Mouse (Mus musculus): ENCODE measurements around the gene Ear14. TPM values are rescaled to one million over a fixed set of nuclear protein-coding genes. Genes with fewer than 3 reads are reported as not detected.
"Not testable (repeated sequence)": the region's sequence is repeated elsewhere in the genome, so short reads cannot be mapped to it uniquely, and the experiment has no call there.

Gene Ear14
- polyA plus RNA-seq (2014; fragmentation: Nextera tagmentation; extraction: Ambion mirVana): not detected in 2 replicates

DNA sequence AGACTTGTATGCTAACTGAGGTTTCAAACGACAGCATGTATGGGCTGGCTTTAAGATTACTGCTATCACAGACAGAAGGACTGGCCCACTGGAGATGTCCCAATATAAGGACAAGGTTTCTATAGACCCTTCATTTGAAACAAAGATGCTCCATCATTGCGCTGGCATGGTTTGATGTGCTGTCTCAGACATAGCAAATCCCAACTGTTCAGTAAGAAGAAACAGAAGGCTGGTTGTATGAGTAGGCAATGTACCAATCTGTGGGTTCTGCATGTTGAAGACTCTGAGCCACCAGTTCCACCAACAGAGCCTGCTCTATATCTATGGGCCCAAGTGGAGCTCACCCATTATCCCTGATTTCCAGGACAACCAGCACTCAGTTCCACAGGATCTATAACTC, at the start of gene Ear14:
TSS of gene Ear14 (plus strand) at position 277 of the 400 bp plus-strand sequence.
- Histone ChIP-seq H3K9me3 (replicated peaks; ENCODE audit: control insufficient read depth, low read length) (no peaks in the 10 kb centered on the region), H3K9ac (ENCODE audit: low read length) (no peak within 1 kb of the TSS), H3K27ac (ENCODE audit: low read depth, low read length) (no peak within 1 kb of the TSS), H3K27me3 (replicated peaks; ENCODE audit: control insufficient read depth, insufficient read depth, low read length) (no peaks in the 10 kb centered on the region), H3K36me3 (ENCODE audit: control insufficient read depth, insufficient read depth, low read length) (no peaks in the 10 kb centered on the region), H3K4me2 (ENCODE audit: low read length) (no peak within 1 kb of the TSS), H3K4me3 (ENCODE audit: low read depth, low read length) (no peak within 1 kb of the TSS), H3K4me1 (ENCODE audit: control insufficient read depth, insufficient read depth, low read length) (no peaks in the 10 kb centered on the region)
- DNase-seq (ENCODE audit: low spot score): no peak
- ATAC-seq: no peak
- WGBS: 84% methylated on average over 2 of the region's 2 CpGs

DNA sequence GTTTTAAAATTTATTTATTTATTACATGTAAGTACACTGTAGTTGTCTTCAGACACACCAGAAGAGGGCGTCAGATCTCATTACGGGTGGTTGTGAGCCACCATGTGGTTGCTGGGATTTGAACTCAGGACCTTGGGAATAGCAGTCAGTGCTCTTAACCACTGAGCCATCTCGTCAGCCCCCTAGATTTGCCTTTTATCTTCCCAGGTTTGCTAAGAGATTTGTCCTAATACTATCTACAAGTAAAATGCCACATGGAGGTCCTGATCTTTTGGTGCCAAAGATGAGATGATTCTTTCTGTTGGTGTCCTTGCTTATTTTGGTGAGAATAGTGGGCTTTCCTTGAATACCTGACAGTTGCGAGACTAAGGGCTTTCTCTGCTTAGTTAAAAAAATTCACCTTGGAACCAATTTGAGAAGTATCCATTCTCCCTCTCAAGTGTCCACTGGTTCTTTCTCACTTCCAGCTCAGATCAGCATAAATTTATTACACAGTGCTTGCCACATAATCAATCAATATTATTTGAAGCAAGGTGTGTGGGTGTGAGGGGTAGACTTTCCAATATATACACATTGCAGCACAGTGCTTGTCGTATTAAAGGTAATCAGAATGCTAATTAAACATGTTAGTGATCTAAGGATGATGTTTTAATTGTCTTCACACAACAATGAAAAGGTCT, 47.0 kb upstream of the Ear14 start:
- Histone ChIP-seq H3K4me1 (ENCODE audit: control insufficient read depth, insufficient read depth, low read length) (no peaks in the 10 kb centered on the region), H3K4me3 (ENCODE audit: low read depth, low read length) (no peak overlapping the region), H3K27ac (ENCODE audit: low read depth, low read length) (no peak overlapping the region), H3K9me3 (replicated peaks; ENCODE audit: control insufficient read depth, low read length) (no peaks in the 10 kb centered on the region), H3K4me2 (ENCODE audit: low read length) (no peak overlapping the region), H3K9ac (ENCODE audit: low read length) (no peak overlapping the region), H3K27me3 (replicated peaks; ENCODE audit: control insufficient read depth, insufficient read depth, low read length) (no peaks in the 10 kb centered on the region), H3K36me3 (ENCODE audit: control insufficient read depth, insufficient read depth, low read length) (no peaks in the 10 kb centered on the region)
- 89% methylated on average over 5 of the region's 5 CpGs for WGBS
- no peak for DNase-seq (ENCODE audit: low spot score)
- ATAC-seq: no peak

DNA sequence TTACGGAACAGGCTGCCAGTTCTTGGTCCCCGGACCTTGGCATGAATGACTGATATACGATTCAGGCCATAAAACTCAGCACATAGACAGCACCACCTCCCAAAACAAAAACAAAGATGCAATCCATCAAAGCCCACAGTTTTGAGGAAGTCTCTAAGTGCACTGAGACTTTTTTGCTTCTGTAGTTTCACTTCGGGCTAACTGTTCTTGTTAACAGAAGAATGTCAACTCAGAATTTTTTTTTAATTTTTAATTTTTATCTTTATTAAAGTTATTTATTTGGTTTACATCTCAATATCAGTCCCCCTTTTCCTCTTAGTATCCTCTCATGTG, 46.5 kb upstream of the Ear14 start:
- no peak overlapping the region for H3K9ac ChIP-seq (ENCODE audit: low read length)
- H3K4me2 ChIP-seq (ENCODE audit: low read length): no peak overlapping the region
- DNase-seq (ENCODE audit: low spot score): no peak
- H3K4me1 ChIP-seq (ENCODE audit: control insufficient read depth, insufficient read depth, low read length): no peaks in the 10 kb centered on the region
- no peaks in the 10 kb centered on the region for H3K36me3 ChIP-seq (ENCODE audit: control insufficient read depth, insufficient read depth, low read length)
- H3K27ac ChIP-seq (ENCODE audit: low read depth, low read length): no peak overlapping the region
- 83% methylated on average over 4 of the region's 4 CpGs for WGBS
- no peak overlapping the region for H3K4me3 ChIP-seq (ENCODE audit: low read depth, low read length)
- no peak for ATAC-seq
- no peaks in the 10 kb centered on the region for H3K27me3 ChIP-seq (replicated peaks; ENCODE audit: control insufficient read depth, insufficient read depth, low read length)
- no peaks in the 10 kb centered on the region for H3K9me3 ChIP-seq (replicated peaks; ENCODE audit: control insufficient read depth, low read length)

DNA sequence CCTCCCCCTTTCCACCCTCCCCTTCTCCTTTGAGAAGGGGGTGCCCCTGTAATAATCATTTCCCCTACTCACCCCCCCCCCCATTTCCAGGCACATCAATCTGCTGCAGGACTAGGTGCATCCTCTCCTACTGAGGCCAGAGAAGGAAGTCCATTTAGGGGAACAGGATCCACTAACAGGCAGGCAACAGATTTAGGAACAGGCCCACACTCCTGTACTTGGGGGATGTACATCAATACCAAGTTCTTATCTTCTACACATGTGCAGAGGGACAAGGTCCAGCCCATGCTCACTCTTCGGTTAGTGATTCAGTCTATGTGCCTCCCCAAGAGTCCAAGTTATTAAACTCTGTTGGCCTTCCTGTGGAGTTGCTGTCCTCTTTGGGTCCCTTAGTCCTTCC, 46.1 kb upstream of the Ear14 start:
- H3K27ac ChIP-seq (ENCODE audit: low read depth, low read length): no peak overlapping the region
- H3K9ac ChIP-seq (ENCODE audit: low read length): no peak overlapping the region
- ATAC-seq (no peak), DNase-seq (ENCODE audit: low spot score) (no peak)
- no peak overlapping the region for H3K4me2 ChIP-seq (ENCODE audit: low read length)
- no peaks in the 10 kb centered on the region for H3K36me3 ChIP-seq (ENCODE audit: control insufficient read depth, insufficient read depth, low read length)
- no peak overlapping the region for H3K4me3 ChIP-seq (ENCODE audit: low read depth, low read length)
- no peaks in the 10 kb centered on the region for H3K4me1 ChIP-seq (ENCODE audit: control insufficient read depth, insufficient read depth, low read length)
- H3K27me3 ChIP-seq (replicated peaks; ENCODE audit: control insufficient read depth, insufficient read depth, low read length): no peaks in the 10 kb centered on the region
- WGBS: 95% methylated on average over 1 of the region's 1 CpGs
- H3K9me3 ChIP-seq (replicated peaks; ENCODE audit: control insufficient read depth, low read length): no peaks in the 10 kb centered on the region

DNA sequence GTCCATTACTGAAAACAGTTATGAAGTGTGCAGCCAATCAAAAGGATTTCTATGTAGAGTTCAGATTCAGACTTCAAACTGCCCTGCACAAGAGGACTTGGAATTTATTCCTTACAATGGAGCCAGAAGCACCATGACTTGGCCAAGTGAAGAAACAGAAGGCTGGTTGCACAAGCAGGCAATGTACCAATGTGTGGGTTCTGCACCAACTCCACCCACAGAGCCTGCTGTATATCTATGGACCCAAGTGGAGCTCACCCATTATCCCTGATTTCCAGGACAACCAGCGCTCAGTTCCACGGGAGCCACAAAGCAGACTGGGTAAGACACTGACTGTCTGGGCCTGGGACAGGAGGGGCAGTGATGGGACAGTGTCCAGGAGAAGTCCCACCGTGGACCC, 41.2 kb upstream of the Ear14 start, which contains the start of gene Rnase2b:
TSS of gene Rnase2b (plus strand) at position 285 of the 400 bp plus-strand sequence.
- H3K27me3 ChIP-seq (replicated peaks; ENCODE audit: control insufficient read depth, insufficient read depth, low read length); H3K9ac ChIP-seq (ENCODE audit: low read length); ATAC-seq; H3K27ac ChIP-seq (ENCODE audit: low read depth, low read length); H3K9me3 ChIP-seq (replicated peaks; ENCODE audit: control insufficient read depth, low read length); H3K4me3 ChIP-seq (ENCODE audit: low read depth, low read length); DNase-seq (ENCODE audit: low spot score); H3K4me2 ChIP-seq (ENCODE audit: low read length); H3K4me1 ChIP-seq (ENCODE audit: control insufficient read depth, insufficient read depth, low read length); H3K36me3 ChIP-seq (ENCODE audit: control insufficient read depth, insufficient read depth, low read length): not testable (repeated sequence)
- 90% methylated on average over 3 of the region's 3 CpGs for WGBS

DNA sequence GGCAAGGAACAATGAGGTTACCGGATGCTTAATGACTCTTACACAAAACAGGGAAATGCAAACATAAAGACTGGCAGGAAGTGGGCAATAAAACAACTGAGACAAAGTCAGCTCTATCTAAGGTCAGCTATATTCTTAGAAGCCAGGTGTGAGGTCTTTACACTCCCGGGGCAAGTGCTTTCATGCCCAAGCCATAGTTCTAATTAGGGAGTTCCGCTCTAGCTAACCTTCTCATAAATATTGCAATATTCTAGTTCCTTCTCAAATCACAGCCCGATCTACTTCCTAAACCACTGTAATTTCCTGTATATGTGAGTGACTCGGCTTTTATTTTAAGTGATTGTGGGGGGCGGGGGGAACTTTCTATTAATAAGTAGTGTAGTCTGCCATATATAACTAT, 39.9 kb upstream of the Ear14 start:
- H3K27me3 ChIP-seq (replicated peaks; ENCODE audit: control insufficient read depth, insufficient read depth, low read length); H3K4me3 ChIP-seq (ENCODE audit: low read depth, low read length); H3K27ac ChIP-seq (ENCODE audit: low read depth, low read length); H3K4me1 ChIP-seq (ENCODE audit: control insufficient read depth, insufficient read depth, low read length); H3K9me3 ChIP-seq (replicated peaks; ENCODE audit: control insufficient read depth, low read length); DNase-seq (ENCODE audit: low spot score); H3K36me3 ChIP-seq (ENCODE audit: control insufficient read depth, insufficient read depth, low read length); ATAC-seq; H3K9ac ChIP-seq (ENCODE audit: low read length); H3K4me2 ChIP-seq (ENCODE audit: low read length): not testable (repeated sequence)
- WGBS: 91% methylated on average over 6 of the region's 6 CpGs

DNA sequence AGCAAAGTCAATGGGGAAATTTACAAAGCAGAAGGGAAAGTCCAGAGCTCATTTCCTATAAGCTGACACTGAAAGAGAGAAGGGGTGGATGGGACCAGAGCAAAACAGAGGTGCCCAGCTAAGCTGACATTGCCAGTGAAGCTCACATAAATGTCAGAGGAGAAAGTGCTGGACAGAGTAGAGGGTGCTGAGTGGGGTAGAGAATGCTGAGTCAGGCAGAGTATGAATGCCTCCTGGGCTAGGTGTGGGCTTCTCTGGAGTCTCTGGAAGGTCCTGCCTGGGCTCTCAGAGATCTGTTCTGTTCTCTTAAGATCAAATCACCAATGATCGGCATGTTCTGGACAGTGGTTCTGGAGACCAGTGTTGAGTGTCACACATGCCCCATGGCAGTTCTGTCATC, 37.8 kb upstream of the Ear14 start:
- H3K9me3 ChIP-seq (replicated peaks; ENCODE audit: control insufficient read depth, low read length): no peaks in the 10 kb centered on the region
- no peak overlapping the region for H3K4me2 ChIP-seq (ENCODE audit: low read length)
- H3K9ac ChIP-seq (ENCODE audit: low read length): no peak overlapping the region
- H3K27ac ChIP-seq (ENCODE audit: low read depth, low read length): no peak overlapping the region
- no peak for DNase-seq (ENCODE audit: low spot score)
- no peaks in the 10 kb centered on the region for H3K27me3 ChIP-seq (replicated peaks; ENCODE audit: control insufficient read depth, insufficient read depth, low read length)
- no peak overlapping the region for H3K4me3 ChIP-seq (ENCODE audit: low read depth, low read length)
- no peaks in the 10 kb centered on the region for H3K4me1 ChIP-seq (ENCODE audit: control insufficient read depth, insufficient read depth, low read length)
- WGBS: 94% methylated on average over 1 of the region's 1 CpGs
- no peak for ATAC-seq
- no peaks in the 10 kb centered on the region for H3K36me3 ChIP-seq (ENCODE audit: control insufficient read depth, insufficient read depth, low read length)

DNA sequence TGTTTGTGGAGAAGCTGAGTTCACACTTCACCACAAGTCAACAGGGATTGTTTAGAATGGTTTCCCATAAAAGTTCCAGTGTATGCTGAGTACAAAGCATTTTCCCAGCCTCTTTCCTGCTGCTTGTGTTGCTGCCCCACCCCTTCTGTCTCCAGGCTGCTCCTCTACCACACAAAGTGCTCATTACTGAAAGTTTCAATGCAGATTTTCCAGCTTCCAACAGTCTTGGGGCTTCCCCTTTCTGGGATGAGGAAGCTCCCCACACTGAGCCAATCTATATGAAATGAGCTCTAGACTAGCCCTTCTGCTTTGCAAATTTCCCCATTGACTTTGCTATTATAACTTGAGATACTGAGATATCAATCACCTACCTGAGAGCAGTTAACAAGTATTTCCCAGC, 37.1 kb upstream of the Ear14 start:
- H3K27me3 ChIP-seq (replicated peaks; ENCODE audit: control insufficient read depth, insufficient read depth, low read length): no peaks in the 10 kb centered on the region
- H3K4me1 ChIP-seq (ENCODE audit: control insufficient read depth, insufficient read depth, low read length): no peaks in the 10 kb centered on the region
- H3K9ac ChIP-seq (ENCODE audit: low read length): no peak overlapping the region
- no peaks in the 10 kb centered on the region for H3K36me3 ChIP-seq (ENCODE audit: control insufficient read depth, insufficient read depth, low read length)
- DNase-seq (ENCODE audit: low spot score) (no peak), ATAC-seq (no peak)
- no peak overlapping the region for H3K4me2 ChIP-seq (ENCODE audit: low read length)
- no peaks in the 10 kb centered on the region for H3K9me3 ChIP-seq (replicated peaks; ENCODE audit: control insufficient read depth, low read length)
- H3K27ac ChIP-seq (ENCODE audit: low read depth, low read length): no peak overlapping the region
- H3K4me3 ChIP-seq (ENCODE audit: low read depth, low read length): no peak overlapping the region

DNA sequence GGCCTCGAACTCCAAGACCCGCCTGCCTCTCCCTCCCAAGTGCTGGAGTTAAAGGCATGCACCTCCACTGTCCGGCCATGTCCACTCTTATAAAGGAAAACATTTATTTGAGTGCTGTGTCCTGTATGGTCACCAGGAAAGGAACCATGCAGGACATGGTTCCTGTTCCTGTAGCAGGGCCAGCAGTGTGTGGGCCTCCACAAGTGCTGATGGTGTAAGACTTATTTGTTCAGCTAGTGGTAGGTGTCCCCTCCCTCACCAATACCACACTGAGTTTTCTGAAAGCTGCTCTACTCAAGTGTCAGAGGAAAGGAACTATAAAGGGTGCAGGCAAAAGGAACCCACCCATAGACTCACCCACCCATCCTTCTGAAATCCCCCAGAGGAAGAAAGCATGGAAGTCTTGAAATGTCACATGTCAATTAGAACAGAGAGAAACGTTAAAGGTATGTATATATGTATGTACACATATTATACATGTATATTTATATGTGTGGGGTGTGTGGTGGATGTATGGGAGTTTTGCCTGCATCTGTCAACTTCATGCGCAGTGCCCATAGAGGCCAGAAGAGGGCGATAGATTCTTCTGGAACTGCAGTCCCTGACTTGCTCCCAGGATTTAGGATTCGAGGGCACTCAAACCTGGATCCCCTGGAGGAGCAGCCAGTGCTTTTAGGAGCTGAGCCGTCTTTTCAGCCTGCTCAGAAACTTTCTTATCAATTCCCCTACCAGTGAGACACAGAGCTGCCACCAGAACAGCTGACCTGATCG, 30.9 kb upstream of the Ear14 start:
- WGBS: 38% methylated on average over 9 of the region's 9 CpGs
- H3K4me1 ChIP-seq (ENCODE audit: control insufficient read depth, insufficient read depth, low read length); H3K27ac ChIP-seq (ENCODE audit: low read depth, low read length); H3K9ac ChIP-seq (ENCODE audit: low read length); H3K36me3 ChIP-seq (ENCODE audit: control insufficient read depth, insufficient read depth, low read length); H3K27me3 ChIP-seq (replicated peaks; ENCODE audit: control insufficient read depth, insufficient read depth, low read length); H3K4me3 ChIP-seq (ENCODE audit: low read depth, low read length); H3K9me3 ChIP-seq (replicated peaks; ENCODE audit: control insufficient read depth, low read length); H3K4me2 ChIP-seq (ENCODE audit: low read length): not testable (repeated sequence)
- peak; percentile 23; the same call in 1 of the 2 replicates for ATAC-seq
- DNase-seq (ENCODE audit: low spot score): peak; percentile 49

Measured in forebrain, embryonic 14.5 days (tissue).